ENCODE assay signal across 9 mouse cellular contexts in the genomic region with DNA sequence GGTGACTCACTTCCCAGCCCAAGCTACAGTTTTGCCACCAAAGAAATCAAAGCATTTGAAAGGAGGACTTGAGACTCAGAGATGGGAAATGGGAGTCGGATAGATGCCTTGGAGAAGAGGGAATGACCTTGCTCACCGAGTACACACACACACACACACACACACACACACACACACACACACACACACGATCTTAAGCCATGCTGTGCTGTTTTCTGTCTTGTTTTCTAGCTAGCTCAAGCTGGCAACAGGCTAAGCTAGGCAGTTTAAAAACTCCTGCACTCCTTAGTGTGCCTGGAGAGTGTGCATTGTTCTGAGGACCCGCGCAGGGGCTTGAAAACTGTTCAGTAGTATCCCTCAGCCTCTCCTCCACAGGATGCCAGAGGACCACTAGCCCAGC. TPM values are rescaled to one million over a fixed set of nuclear protein-coding genes. Genes with fewer than 3 reads are reported as not detected.
DNase-seq lines count a peak whose midpoint lies in the region; ATAC-seq and TF ChIP-seq lines count a peak whose summit lies in the region.
"Had no signal": no experiment of that assay in that cellular context is flagged by ENCODE, and none has a peak within 500 bp of the region (broad histone marks: within the 10 kb centered on the region; RNA-seq: fewer than 3 reads in every experiment).

No protein-coding gene starts in this region.

- no peak overlapping the region for H3K27ac ChIP-seq in hindbrain, embryonic 10.5 days
- no peak overlapping the region for H3K27ac ChIP-seq in hindbrain, embryonic 11.5 days (ENCODE audit: low read depth, low read length)
- peak overlapping the region; percentile 94 for H3K27ac ChIP-seq in embryonic fibroblast, embryonic 13.5 days (ENCODE audit: insufficient read depth, low read length)
- H3K27ac ChIP-seq in hindbrain, embryonic 12.5 days = no peak overlapping the region
- H3K27ac ChIP-seq in midbrain, postnatal 0 days (ENCODE audit: low read depth, low read length) = no peak overlapping the region

- peaks cover 14% of the 10 kb centered on the region for H3K4me1 ChIP-seq in hindbrain, embryonic 10.5 days (replicated peaks)
- H3K4me1 ChIP-seq in hindbrain, embryonic 11.5 days (replicated peaks; ENCODE audit: control insufficient read depth, insufficient read depth, low read length) = no peaks in the 10 kb centered on the region
- H3K4me1 ChIP-seq in embryonic fibroblast, embryonic 13.5 days (ENCODE audit: control insufficient read depth, insufficient read depth, low read length) = peaks cover 8% of the 10 kb centered on the region
- peaks cover 11% of the 10 kb centered on the region for H3K4me1 ChIP-seq in hindbrain, embryonic 12.5 days
- no peaks in the 10 kb centered on the region for H3K4me1 ChIP-seq in midbrain, postnatal 0 days (ENCODE audit: insufficient read depth, low read length)

- H3K36me3 ChIP-seq in hindbrain, embryonic 10.5 days = no peaks in the 10 kb centered on the region
- H3K36me3 ChIP-seq in hindbrain, embryonic 11.5 days (ENCODE audit: control insufficient read depth, insufficient read depth, low read length) = no peaks in the 10 kb centered on the region
- no peaks in the 10 kb centered on the region for H3K36me3 ChIP-seq in hindbrain, embryonic 12.5 days
- H3K36me3 ChIP-seq in midbrain, postnatal 0 days (ENCODE audit: insufficient read depth, low read length) = no peaks in the 10 kb centered on the region

- no peak overlapping the region for H3K9ac ChIP-seq in hindbrain, embryonic 11.5 days (ENCODE audit: low read depth, low read length)
- H3K9ac ChIP-seq in hindbrain, embryonic 12.5 days = no peak overlapping the region
- H3K9ac ChIP-seq in midbrain, postnatal 0 days (replicated peaks; ENCODE audit: low read length, poor library complexity, severe bottlenecking) = peak overlapping the region; percentile 61

- 50% methylated on average over 5 of the region's 5 CpGs for WGBS in hindbrain, embryonic 10.5 days
- whole genome bisulfite sequencing in hindbrain, embryonic 11.5 days = 50% methylated on average over 4 of the region's 5 CpGs
- WGBS in hindbrain, embryonic 12.5 days = 49% methylated on average over 5 of the region's 5 CpGs
- WGBS in midbrain, postnatal 0 days = 29% methylated on average over 5 of the region's 5 CpGs

- TF ChIP-seq CTCF in embryonic fibroblast, embryonic 13.5 days (IDR thresholded peaks at IDR 0.05; ENCODE audit: borderline replicate concordance, insufficient read depth, low read length) = no peak
- no peak for TF ChIP-seq CTCF in midbrain, postnatal 0 days (IDR thresholded peaks at IDR 0.05)

- no peaks in the 10 kb centered on the region for H3K9me3 ChIP-seq in hindbrain, embryonic 10.5 days
- H3K9me3 ChIP-seq in hindbrain, embryonic 11.5 days (ENCODE audit: control insufficient read depth, low read length) = no peaks in the 10 kb centered on the region
- H3K9me3 ChIP-seq in hindbrain, embryonic 12.5 days (replicated peaks) = no peaks in the 10 kb centered on the region
- no peaks in the 10 kb centered on the region for H3K9me3 ChIP-seq in midbrain, postnatal 0 days (ENCODE audit: low read length)

- H3K27me3 ChIP-seq in hindbrain, embryonic 10.5 days (ENCODE audit: insufficient read depth, poor library complexity, severe bottlenecking) = peaks cover 21% of the 10 kb centered on the region; the same call in 1 of the 2 replicates
- H3K27me3 ChIP-seq in hindbrain, embryonic 11.5 days (ENCODE audit: control insufficient read depth, insufficient read depth, low read length) = no peaks in the 10 kb centered on the region
- peaks cover 8% of the 10 kb centered on the region; the same call in 1 of the 2 replicates for H3K27me3 ChIP-seq in hindbrain, embryonic 12.5 days
- no peaks in the 10 kb centered on the region for H3K27me3 ChIP-seq in midbrain, postnatal 0 days (ENCODE audit: insufficient read depth, low read length)

- no peak; the same call in 1 of the 2 replicates for TF ChIP-seq POLR2A in embryonic fibroblast, embryonic 13.5 days (IDR thresholded peaks at IDR 0.05; ENCODE audit: low read depth, low read length)

- ATAC-seq in hindbrain, embryonic 11.5 days (ENCODE audit: low FRiP score) = no peak
- ATAC-seq in hindbrain, embryonic 12.5 days (ENCODE audit: low FRiP score) = no peak
- ATAC-seq in midbrain, postnatal 0 days (ENCODE audit: low FRiP score) = no peak
- ATAC-seq: inflammation-experienced regulatory T-cells, adult 6 months had no signal

- H3K4me2 ChIP-seq in hindbrain, embryonic 11.5 days (replicated peaks; ENCODE audit: low read depth, low read length) = no peak overlapping the region
- peak overlapping the region; percentile 74 for H3K4me2 ChIP-seq in hindbrain, embryonic 12.5 days (replicated peaks)
- peak overlapping the region; percentile 88 for H3K4me2 ChIP-seq in midbrain, postnatal 0 days (ENCODE audit: low read depth, low read length, poor library complexity, severe bottlenecking)

- DNase-seq in hindbrain, embryonic 10.5 days (ENCODE audit: low spot score) = no peak
- DNase-seq in hindbrain, embryonic 11.5 days (ENCODE audit: low spot score) = no peak
- no peak for DNase-seq in midbrain, postnatal 0 days (ENCODE audit: low spot score)
- no peak for DNase-seq in yolk sac, embryonic 10.5 days (ENCODE audit: low spot score)
- no peak for DNase-seq in lung, postnatal 10 days
- DNase-seq: thymus, postnatal 36 days had no signal

- H3K4me3 ChIP-seq in hindbrain, embryonic 10.5 days = 0 out of 2 replicates have a peak overlapping the region, but pooled peaks have one; percentile 51
- H3K4me3 ChIP-seq in hindbrain, embryonic 11.5 days (ENCODE audit: low read depth, low read length) = no peak overlapping the region
- H3K4me3 ChIP-seq in embryonic fibroblast, embryonic 13.5 days (ENCODE audit: insufficient read depth, low read length) = no peak overlapping the region
- H3K4me3 ChIP-seq in hindbrain, embryonic 12.5 days = no peak overlapping the region
- peak overlapping the region; percentile 43 for H3K4me3 ChIP-seq in midbrain, postnatal 0 days (ENCODE audit: low read depth, low read length)

RNA-seq across cellular contexts. Expression of a gene that starts 1.2 kb away (rescaled TPM):
- polyA plus RNA-seq in hindbrain, embryonic 10.5 days (2016; fragmentation: Nextera tagmentation; extraction: Ambion mirVana) = 1.2 and 2.5 TPM in 2 replicates
- 2.3 and 2.9 TPM in 2 replicates for polyA plus RNA-seq in hindbrain, embryonic 11.5 days (2014; fragmentation: Nextera tagmentation; extraction: Ambion mirVana)
- polyA plus RNA-seq in embryonic fibroblast, embryonic 13.5 days (2011; ENCODE audit: insufficient read length, low read depth, missing spikeins) = 254 and 294 TPM in 2 replicates
- 10.8 and 12.2 TPM in 2 replicates for polyA plus RNA-seq in hindbrain, embryonic 12.5 days (2016; fragmentation: Nextera tagmentation; extraction: Ambion mirVana)
- total RNA-seq in midbrain, postnatal 0 days (2014; rRNA removed) = 6.9 and 7.6 TPM in 2 replicates
- polyA plus RNA-seq in midbrain, postnatal 0 days (2015; fragmentation: Nextera tagmentation; extraction: Ambion mirVana) = 3.0 and 5.2 TPM in 2 replicates

Comparison
In these comparisons a context has a peak if more than half of its experiments do, and no peak if none do; other contexts are left out.
1. H3K4me3 ChIP-seq: peak in hindbrain, embryonic 10.5 days (single experiment) and midbrain, postnatal 0 days (single experiment); none in hindbrain, embryonic 11.5 days (single experiment), embryonic fibroblast, embryonic 13.5 days (single experiment) and hindbrain, embryonic 12.5 days (single experiment).
2. RNA of a gene that starts 1.2 kb away (polyA plus RNA-seq): 254 to 294 TPM in embryonic fibroblast, embryonic 13.5 days; 10.8 to 12.2 TPM in hindbrain, embryonic 12.5 days, 3.0 to 5.2 TPM in midbrain, postnatal 0 days, 2.3 to 2.9 TPM in hindbrain, embryonic 11.5 days and 1.2 to 2.5 TPM in hindbrain, embryonic 10.5 days; every median in the first group is over 10 times any median in the second.